Mouse (Mus musculus): ENCODE measurements around the gene Smoc1.

Gene Smoc1

GRCm38 (mm10) chr12:81085244-81085643, 58.6 kb downstream of the Smoc1 start:
- DNase-seq: no peak

- no peak for DNase-seq
Measured at GRCm38 (mm10) chr12:81088131-81088530, 61.5 kb downstream of the Smoc1 start.

- no peak for DNase-seq
Measured at GRCm38 (mm10) chr12:81091641-81092040, 65.0 kb downstream of the Smoc1 start.

GRCm38 (mm10) chr12:81092641-81093040, 66.0 kb downstream of the Smoc1 start:
- DNase-seq: no peak

GRCm38 (mm10) chr12:81093211-81093610, 66.6 kb downstream of the Smoc1 start:
- no peak for DNase-seq

GRCm38 (mm10) chr12:81094766-81095405, 68.3 kb downstream of the Smoc1 start:
- DNase-seq: no peak

- DNase-seq: no peak
Measured at GRCm38 (mm10) chr12:81097267-81097666, 70.7 kb downstream of the Smoc1 start.

GRCm38 (mm10) chr12:81097738-81098137, 71.1 kb downstream of the Smoc1 start:
- no peak for DNase-seq

GRCm38 (mm10) chr12:81099161-81099560, 72.6 kb downstream of the Smoc1 start:
- no peak for DNase-seq

GRCm38 (mm10) chr12:81101691-81102090, 75.1 kb downstream of the Smoc1 start:
- DNase-seq: no peak

GRCm38 (mm10) chr12:81104546-81104945, 77.9 kb downstream of the Smoc1 start:
- no peak for DNase-seq

- DNase-seq: no peak
Measured at GRCm38 (mm10) chr12:81105721-81106633, 79.4 kb downstream of the Smoc1 start.

- no peak for DNase-seq
Measured at GRCm38 (mm10) chr12:81107278-81108100, 80.9 kb downstream of the Smoc1 start.

- DNase-seq: no peak
Measured at GRCm38 (mm10) chr12:81108600-81109011, 82.0 kb downstream of the Smoc1 start.

- DNase-seq: no peak
Measured at GRCm38 (mm10) chr12:81110006-81110405, 83.4 kb downstream of the Smoc1 start.

GRCm38 (mm10) chr12:81112321-81112720, 85.7 kb downstream of the Smoc1 start:
- DNase-seq: no peak

- no peak for DNase-seq
Measured at GRCm38 (mm10) chr12:81120301-81120700, 93.7 kb downstream of the Smoc1 start.

GRCm38 (mm10) chr12:81123793-81124192, 97.2 kb downstream of the Smoc1 start:
- DNase-seq: no peak

- DNase-seq: no peak
Measured at GRCm38 (mm10) chr12:81126842-81127241, 100.2 kb downstream of the Smoc1 start.

GRCm38 (mm10) chr12:81128693-81129092, 102.1 kb downstream of the Smoc1 start:
- DNase-seq: no peak

GRCm38 (mm10) chr12:81130692-81131091, 104.1 kb downstream of the Smoc1 start:
- no peak for DNase-seq

GRCm38 (mm10) chr12:81131114-81131513, 104.5 kb downstream of the Smoc1 start:
- DNase-seq: no peak

- DNase-seq: no peak
Measured at GRCm38 (mm10) chr12:81133055-81133665, 106.6 kb downstream of the Smoc1 start.
